ENCODE assay signal across 11 mouse cellular contexts in the genomic region with DNA sequence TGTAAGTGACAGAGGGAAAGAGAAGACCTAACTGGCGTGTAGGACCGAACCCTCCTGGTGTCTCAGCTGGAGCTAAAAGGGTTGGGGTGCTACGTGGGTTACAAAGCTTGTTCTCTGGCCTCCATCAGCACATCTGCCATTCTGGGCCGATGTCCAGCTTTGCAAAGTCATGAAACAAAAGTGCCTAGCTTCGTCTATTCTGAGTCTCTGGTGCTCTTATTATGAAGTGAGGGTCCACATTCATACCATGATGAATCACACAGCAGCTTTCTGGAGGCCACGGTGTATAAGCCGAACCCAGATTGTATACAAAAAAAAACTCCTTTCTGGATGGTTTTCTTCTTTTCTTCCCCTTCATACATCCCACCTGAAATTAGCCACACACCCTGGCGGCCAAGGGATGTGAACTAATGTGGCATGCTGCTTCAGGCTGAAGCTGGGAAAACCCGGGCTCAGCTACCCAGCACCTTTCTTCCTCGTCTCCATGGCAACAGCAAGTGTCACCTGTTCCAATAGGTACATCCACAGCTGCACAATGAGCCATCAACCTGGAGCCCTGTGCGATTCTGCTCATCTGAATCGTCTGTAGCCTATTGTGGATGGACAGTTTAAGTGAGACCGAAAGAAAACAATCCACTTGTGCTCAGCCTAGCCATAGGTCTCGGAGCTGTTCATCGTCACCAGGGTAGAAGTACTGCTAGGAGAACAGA.
A peak's percentile ranks its signal among the peaks of the same experiment; 100 is the strongest.
DNase-seq lines count a peak whose midpoint lies in the region.
"Had no signal": no experiment of that assay in that cellular context is flagged by ENCODE, and none has a peak within 500 bp of the region (broad histone marks: within the 10 kb centered on the region; RNA-seq: fewer than 3 reads in every experiment).

No protein-coding gene starts in this region.

- intact Hi-C loops in left cerebral cortex, postnatal 25 days (cut with DNase I), result loop anchor here (5.0 kb wide), 1 partner anchor 75 kb away; no protein-coding TSS in a partner anchor

- DNase-seq in adrenal gland, postnatal 10 days, result peak; percentile 2
- DNase-seq in adrenal gland, adult 8-10 months, result no peak
- peak; percentile 23 for DNase-seq in layer of hippocampus, adult 11-12 months (ENCODE audit: low spot score)
- DNase-seq in layer of hippocampus, adult 8-10 months (ENCODE audit: low spot score in 2 of 2), result no peak
- DNase-seq in R1 (ENCODE audit: low read depth, low spot score), result peak; percentile 15
- peak; percentile 26 to 78 for DNase-seq in left cerebral cortex, postnatal 25 days (ENCODE audit: low spot score in 2 of 2)
- DNase-seq in thymus, postnatal 25 days, result no peak
- DNase-seq in thymus, postnatal 4 days, result no peak
- DNase-seq: kidney, adult 18-20 months; lung, postnatal 10 days; thymus, postnatal 14 days had no signal

Comparison
In these comparisons a context has a peak if more than half of its experiments do, and no peak if none do; other contexts are left out.
1. DNase-seq: peak in adrenal gland, postnatal 10 days (single experiment), layer of hippocampus, adult 11-12 months (single experiment), R1 (single experiment) and left cerebral cortex, postnatal 25 days (2 of 2); none in adrenal gland, adult 8-10 months (single experiment), layer of hippocampus, adult 8-10 months (0 of 2), thymus, postnatal 25 days (single experiment) and thymus, postnatal 4 days (single experiment).